Mouse (Mus musculus) myocyte (in vitro differentiated cells): ENCODE data around the gene Rbm5.

ENCODE experiments used
- MAX ChIP-seq: IDR thresholded peaks from one replicate; pipeline ENCODE4 v1.6.1; 2011; ENCODE audit warnings: low read depth, mild to moderate bottlenecking, control low read depth
- MYOG ChIP-seq, 3 experiments: IDR thresholded peaks; one replicate each; pipeline ENCODE4 v1.6.1; 2011; ENCODE audit warnings: control low read depth in 2 of 3, low read depth in 2 of 3, mild to moderate bottlenecking in 2 of 3; ENCODE audit not compliant: insufficient read length in 2 of 3, control insufficient read depth in 1 of 3, insufficient read depth in 1 of 3
- POLR2A ChIP-seq: IDR thresholded peaks from one replicate; pipeline ENCODE4 v1.6.1; 2011; ENCODE audit warnings: low read depth, mild to moderate bottlenecking, control low read depth, moderate library complexity; ENCODE audit not compliant: insufficient read length
- POLR2AphosphoS2 ChIP-seq: IDR thresholded peaks from one replicate; pipeline ENCODE4 v1.6.1; 2011; ENCODE audit warnings: low read depth, control low read depth; ENCODE audit not compliant: insufficient read length
- REST ChIP-seq: IDR thresholded peaks from one replicate; pipeline ENCODE4 v1.6.1; 2011; ENCODE audit warnings: mild to moderate bottlenecking, control low read depth, moderate library complexity; ENCODE audit not compliant: insufficient read depth, insufficient read length
- TCF12 ChIP-seq: IDR thresholded peaks from one replicate; pipeline ENCODE4 v1.6.1; 2011; ENCODE audit warnings: mild to moderate bottlenecking, control low read depth; ENCODE audit not compliant: poor library complexity, insufficient read depth, severe bottlenecking
- USF1 ChIP-seq: IDR thresholded peaks from one replicate; pipeline ENCODE4 v1.6.1; 2011; ENCODE audit warnings: low read depth, mild to moderate bottlenecking, control low read depth, moderate library complexity

GRCm38 (mm10) chr9:107724796-107725195, 46.0 kb downstream of the Rbm5 start:
- TF ChIP-seq TCF12, result no peak
- no peak for TF ChIP-seq USF1
- no peak for TF ChIP-seq POLR2A
- TF ChIP-seq MYOG (IDR thresholded peaks at IDR 0.05; ENCODE audit: control insufficient read depth in 1 of 3, insufficient read depth in 1 of 3, insufficient read length in 2 of 3, low read depth in 2 of 3), result no peak
- TF ChIP-seq POLR2AphosphoS2, result no peak
- TF ChIP-seq MAX, result no peak
- TF ChIP-seq REST, result no peak
